ENCODE assay signal across 8 mouse cellular contexts in the genomic region with DNA sequence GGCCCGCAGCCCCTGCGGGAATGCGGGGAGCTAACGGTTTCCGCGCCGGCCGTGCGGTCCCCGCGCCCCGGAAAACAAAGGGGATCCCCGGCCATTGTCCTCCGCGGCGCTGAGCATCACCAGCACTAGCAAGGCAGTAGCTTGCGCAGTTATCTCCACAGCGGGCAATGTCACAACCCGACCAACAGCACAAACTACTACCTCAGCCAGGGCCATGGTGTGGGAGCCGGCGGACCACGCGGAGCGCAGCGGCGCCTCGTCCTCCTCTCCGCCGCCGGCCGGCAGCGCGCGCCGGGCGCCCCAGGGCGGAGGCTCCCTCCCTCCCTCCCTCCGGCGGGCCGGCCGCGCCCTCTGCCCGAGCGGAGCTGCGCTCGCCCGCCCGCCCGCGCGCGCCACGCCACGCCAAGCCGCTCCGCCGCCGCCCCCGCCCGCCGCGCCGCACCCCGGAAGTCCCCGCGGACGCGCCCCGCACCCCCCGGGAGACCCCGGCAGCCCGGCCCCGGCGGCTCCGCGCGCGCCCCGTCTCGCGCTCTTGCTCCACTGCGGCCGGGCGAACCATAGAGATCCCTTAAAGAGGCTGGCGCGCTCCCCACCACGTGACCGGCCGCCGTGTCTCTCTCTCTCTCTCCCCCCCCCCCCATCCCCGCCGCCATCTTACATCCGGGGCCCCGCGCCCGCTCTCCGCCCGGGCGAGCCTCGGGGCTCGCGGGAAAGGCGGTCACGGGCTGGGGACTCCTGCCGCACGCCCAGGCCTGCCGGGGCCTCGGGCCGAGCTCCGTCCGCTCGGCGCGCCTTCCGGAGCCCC.
DNase-seq lines count a peak whose midpoint lies in the region; ATAC-seq lines count a peak whose summit lies in the region.

No protein-coding gene starts in this region.

- peaks cover 16% of the 10 kb centered on the region for H3K4me1 ChIP-seq in hindbrain, embryonic 16.5 days (ENCODE audit: control insufficient read depth, insufficient read depth, low read depth, low read length)

- DNase-seq in ZHBTc4 (ENCODE audit: low read depth, low spot score) = peak; percentile 85
- peak; percentile 81 to 83 for DNase-seq in cerebellum, postnatal 36 days
- peak; percentile 79 for DNase-seq in gastrocnemius, adult 18-20 months (ENCODE audit: low spot score)
- peak; percentile 58 to 83 for DNase-seq in left cerebral cortex, adult 8-10 months (ENCODE audit: low spot score in 2 of 2)
- DNase-seq in retina, postnatal 7 days (ENCODE audit: low read depth, low spot score) = peak; percentile 78
- peak; percentile 66 to 76 for DNase-seq in urinary bladder, adult 18-20 months (ENCODE audit: low spot score in 2 of 2)

- peak overlapping the region; percentile 97 for H3K9ac ChIP-seq in hindbrain, embryonic 16.5 days (ENCODE audit: low read depth, low read length)

- 0% methylated on average over 39 of the region's 115 CpGs for whole genome bisulfite sequencing in hindbrain, embryonic 16.5 days

- peak overlapping the region; percentile 100 for H3K27ac ChIP-seq in hindbrain, embryonic 16.5 days (ENCODE audit: low read depth, low read length)

- H3K4me2 ChIP-seq in hindbrain, embryonic 16.5 days (ENCODE audit: low read length) = peak overlapping the region; percentile 71

- H3K36me3 ChIP-seq in hindbrain, embryonic 16.5 days (ENCODE audit: control insufficient read depth, insufficient read depth, low read length) = peaks cover 4% of the 10 kb centered on the region; the same call in 1 of the 2 replicates

- no peaks in the 10 kb centered on the region for H3K9me3 ChIP-seq in hindbrain, embryonic 16.5 days (ENCODE audit: control insufficient read depth, low read length)

- peak; percentile 92 for ATAC-seq in hindbrain, embryonic 16.5 days
- ATAC-seq in megakaryocyte, adult 5-6 weeks (ENCODE audit: poor library complexity, severe bottlenecking) = peak; percentile 44

- no peaks in the 10 kb centered on the region for H3K27me3 ChIP-seq in hindbrain, embryonic 16.5 days (replicated peaks; ENCODE audit: control insufficient read depth, insufficient read depth, low read length)

- peak overlapping the region; percentile 91 for H3K4me3 ChIP-seq in hindbrain, embryonic 16.5 days (ENCODE audit: low read length)

Comparison
In these comparisons a context has a peak if more than half of its experiments do, and no peak if none do; other contexts are left out.
1. Peak in every context shown above with its lines: DNase-seq, ATAC-seq, H3K4me3 ChIP-seq and H3K27ac ChIP-seq.